Mouse (Mus musculus) adrenal gland, adult 18-20 months (tissue): ENCODE measurements around the gene Nr5a2. TPM values are rescaled to one million over a fixed set of nuclear protein-coding genes. Genes with fewer than 3 reads are reported as not detected.

Experiments
- DNase-seq, 2 experiments: peaks; one replicate each; pipeline ENCODE4 v3.0.0; 2021 to 2022; ENCODE audit warnings: low spot score in 2 of 2
- total RNA-seq, 2 experiments: library from RNA; stranded (reverse); gene quantifications; 1 replicate in 1 of 2; 2 replicates in 1 of 2; pipeline ENCODE4 v1.2.3; 2021

Gene Nr5a2
- total RNA-seq, 2 experiments from 2014 or later: 1.2 to 1.3 TPM

DNA sequence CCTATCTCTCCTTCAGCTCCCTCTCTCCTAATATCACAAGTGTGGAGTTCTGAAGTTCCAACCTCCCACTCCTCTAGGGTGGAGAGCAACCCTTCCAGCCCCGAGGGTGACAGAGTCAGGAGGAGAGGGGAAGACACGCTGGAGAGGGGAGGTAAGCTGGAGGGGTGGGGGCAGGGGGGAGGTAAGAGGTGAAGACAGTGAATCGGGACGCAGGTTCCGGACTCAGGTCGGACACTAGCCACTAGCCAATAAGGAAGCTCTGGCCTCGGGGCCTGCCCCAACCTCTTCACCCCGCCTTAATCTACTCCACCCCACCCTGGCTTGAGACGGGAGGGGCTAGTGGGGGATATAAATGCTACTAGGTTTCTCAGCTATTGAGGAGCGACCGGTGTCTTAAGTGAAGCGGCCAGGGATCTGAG is 10.9 kb downstream of the Nr5a2 start:
- DNase-seq: no peak

DNA sequence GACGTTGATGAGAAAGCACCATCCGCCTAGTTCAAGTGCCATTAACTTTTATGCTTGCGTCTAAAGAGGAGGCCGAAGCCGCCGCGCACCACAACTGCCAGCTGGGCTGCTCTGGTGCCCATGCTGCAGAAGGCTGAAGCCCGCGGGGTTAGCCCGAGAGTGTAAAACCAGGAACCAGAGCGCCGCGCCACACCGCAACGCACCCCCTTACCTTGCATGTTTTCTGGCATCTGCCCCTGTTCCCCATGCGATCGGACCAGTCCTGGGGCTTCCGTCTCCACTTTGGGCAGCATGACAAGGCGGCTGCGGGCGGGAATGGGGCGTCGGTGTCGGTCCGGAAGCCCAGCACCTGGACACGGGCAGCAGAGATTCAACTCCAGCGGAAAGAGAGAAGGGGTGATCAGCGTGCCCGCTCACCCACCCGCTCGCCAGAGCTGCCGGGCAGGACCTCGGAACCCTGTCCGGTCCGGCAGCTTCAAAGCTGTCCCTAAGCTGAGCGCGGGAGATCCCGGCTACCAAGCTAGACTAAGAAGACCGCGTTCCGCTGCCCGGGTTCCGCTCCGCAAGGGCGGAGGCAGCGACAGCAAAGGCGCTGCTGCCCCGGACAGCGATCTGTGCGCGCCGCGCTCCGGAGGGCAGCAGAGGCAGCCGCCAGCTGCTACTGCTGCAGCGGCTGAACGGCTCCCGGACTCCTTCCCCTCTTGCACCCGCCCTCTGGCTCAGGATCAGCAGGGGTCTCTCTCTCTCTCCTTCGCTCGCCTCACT is 11.6 kb downstream of the Nr5a2 start:
- peak; percentile 33 to 42 for DNase-seq

- no peak for DNase-seq
Observed at GRCm38 (mm10) chr1:136948127-136948422, 12.2 kb downstream of the Nr5a2 start.

DNA sequence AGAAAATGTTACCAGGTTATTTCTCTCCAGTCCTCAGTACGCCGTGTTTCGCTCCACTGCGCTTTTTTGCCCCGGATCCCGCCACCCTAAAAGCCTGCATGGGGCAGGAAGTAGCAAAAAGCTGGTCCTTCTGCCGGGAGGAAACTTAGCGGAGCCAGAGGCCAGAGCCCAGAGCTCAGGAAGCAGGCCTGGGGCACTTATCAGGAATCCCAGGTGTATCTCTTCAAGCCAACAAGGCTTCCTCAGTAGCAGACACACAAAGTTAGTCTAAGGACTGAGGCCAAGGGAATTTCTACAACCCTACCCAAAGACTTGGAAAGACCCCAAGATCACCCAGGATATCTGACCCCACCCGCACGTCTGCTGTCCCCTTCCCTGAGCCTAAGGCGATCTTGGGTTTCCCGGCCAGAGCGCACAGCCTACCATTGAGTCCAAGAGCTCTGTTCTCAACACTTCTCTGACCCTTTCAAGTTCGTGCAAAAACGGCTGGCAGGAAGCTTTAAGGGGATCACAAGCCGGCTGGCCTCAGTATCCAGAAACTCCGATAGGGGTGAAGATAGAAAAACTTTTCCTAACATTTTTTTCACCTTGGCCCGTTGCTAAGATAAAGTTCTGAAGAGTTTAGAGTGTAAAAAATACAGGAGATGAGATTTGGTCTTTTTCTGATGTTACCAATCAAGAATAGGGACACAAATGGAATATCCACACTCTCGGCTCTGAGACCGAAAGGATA is 12.7 kb downstream of the Nr5a2 start:
- no peak for DNase-seq

GRCm38 (mm10) chr1:136946806-136947393 is 13.3 kb downstream of the Nr5a2 start:
- no peak for DNase-seq

GRCm38 (mm10) chr1:136946404-136946803 is 13.8 kb downstream of the Nr5a2 start:
- no peak for DNase-seq

DNA sequence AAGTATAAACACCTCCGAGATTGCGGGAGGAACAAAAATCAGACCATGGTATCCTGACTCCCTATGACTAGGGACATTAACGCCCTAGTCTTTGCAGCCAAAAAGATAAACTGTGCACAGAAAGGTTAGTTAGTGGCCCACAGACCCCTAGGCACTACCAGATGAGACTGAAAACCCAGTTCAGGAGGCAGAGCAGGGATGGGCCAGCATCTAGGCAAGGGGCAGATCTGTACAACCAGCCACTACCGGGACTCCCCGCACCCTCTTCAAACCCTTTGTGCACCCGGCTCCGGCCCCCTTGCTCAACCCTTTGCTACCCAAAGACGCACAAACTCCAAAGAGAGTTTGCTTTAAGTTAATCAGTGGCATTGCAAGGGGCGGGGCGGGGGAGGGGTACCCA is 14.4 kb downstream of the Nr5a2 start:
- no peak for DNase-seq

DNA sequence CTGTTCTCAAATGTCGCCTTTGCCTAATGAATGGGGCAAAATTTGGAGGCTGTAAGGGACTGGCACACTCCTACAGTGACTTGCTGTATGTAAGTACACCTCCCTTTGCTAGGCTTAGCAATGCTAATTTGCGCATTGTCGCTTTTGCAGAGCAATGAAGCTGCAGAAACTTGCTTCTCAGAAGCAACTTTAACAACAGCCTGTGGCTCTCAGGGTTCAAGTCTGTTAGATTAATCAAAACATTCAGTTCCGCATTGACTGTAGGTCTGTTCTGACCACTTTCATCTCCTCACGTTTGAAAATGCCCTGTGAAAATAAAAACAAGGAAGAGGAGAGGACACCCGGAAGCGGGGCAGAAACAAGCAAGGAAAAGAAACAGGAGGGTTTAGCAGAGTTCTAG is 14.8 kb downstream of the Nr5a2 start:
- DNase-seq: no peak

- DNase-seq: no peak
Observed at GRCm38 (mm10) chr1:136940603-136941002, 19.6 kb downstream of the Nr5a2 start.

- no peak for DNase-seq
Observed at GRCm38 (mm10) chr1:136939220-136939619, 21.0 kb downstream of the Nr5a2 start.

DNA sequence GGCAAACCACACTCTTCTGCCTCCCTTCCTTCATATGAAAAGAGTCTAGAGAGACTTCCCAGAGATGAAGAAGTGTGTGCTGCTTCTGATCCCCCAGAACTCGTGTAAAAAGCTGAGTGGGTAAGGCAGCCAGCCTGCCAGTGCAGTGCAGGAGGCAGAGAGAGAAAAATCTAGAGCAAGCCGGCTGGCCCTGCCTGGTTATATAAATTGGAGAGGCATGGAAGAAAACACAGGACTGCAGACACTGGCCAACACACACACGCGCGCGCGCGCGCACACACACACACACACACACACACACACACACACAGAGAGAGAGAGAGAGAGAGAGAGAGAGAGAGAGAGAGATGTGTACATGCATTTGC is 24.3 kb downstream of the Nr5a2 start:
- no peak for DNase-seq

DNA sequence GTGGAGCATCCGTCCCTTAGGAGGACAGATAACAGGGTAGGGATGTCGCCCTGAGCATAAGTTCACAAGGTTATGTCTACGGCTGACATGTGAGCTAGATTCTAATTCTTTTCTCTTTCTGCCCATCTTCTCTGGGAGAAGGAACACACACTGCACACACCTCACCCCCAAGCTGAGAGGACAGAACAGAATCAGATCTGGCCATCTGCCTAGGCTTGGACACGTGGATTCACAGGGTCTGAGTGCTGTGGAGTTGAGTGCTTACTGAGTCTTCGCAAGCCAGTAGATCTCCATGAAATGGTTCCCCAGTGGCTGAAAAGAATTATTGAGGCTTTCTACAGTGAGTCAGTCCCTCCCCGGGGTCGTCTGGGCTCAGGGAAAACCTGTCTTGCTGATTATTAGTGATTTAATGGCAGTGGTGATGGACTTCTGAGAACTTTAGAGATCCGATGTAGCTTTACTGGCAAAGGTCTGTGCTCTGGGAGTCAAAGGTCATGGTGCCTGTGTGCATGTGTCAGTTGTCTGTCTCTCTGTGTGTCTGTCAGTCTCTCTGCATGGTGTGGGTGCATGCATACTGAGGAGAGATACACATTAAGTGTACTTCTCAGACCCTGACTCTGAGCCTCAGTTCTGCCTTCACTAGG is 24.8 kb downstream of the Nr5a2 start:
- DNase-seq: no peak

GRCm38 (mm10) chr1:136934051-136934450 is 26.2 kb downstream of the Nr5a2 start:
- no peak for DNase-seq

DNA sequence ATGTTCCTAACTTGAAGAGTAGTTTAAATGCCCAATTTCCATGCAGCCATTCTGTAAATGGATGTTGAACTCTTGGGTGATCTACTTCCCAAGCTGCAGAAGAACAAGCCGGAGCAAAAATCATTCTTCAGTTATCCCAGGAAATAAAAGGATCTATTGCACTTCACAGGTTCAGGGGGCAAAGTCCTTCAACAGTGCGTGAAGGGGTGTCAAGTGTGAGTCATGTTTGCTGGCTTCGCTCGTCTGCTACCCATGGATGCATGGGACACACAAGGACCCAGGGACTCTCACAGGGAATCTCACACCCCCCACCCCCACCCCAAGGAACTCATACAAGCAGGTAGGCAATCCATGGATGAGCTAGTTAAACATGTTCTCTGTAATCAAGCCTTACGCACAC is 29.2 kb downstream of the Nr5a2 start:
- DNase-seq: no peak

- DNase-seq: no peak
Observed at GRCm38 (mm10) chr1:136929743-136930142, 30.5 kb downstream of the Nr5a2 start.

GRCm38 (mm10) chr1:136927428-136927827 is 32.8 kb downstream of the Nr5a2 start:
- no peak for DNase-seq

DNA sequence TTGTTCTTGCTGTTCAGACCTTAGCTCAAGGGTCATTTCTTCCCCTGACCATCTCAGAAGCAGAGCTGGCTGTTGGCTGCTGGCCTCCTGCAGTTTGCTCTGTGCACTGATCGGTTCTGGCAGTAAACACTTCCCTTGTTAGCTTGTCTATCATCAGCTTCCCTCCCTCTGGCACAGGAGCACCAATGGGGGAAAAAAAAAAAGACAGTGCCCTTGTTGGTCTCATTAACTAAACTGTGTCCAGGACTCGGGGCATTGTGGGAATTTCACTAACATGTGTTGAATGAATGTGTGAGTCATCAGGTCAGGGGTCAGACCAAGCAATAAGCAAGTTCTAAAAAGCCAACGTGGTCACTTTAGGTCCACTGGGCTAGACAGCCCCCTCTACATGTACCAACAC is 34.2 kb downstream of the Nr5a2 start:
- no peak for DNase-seq

DNA sequence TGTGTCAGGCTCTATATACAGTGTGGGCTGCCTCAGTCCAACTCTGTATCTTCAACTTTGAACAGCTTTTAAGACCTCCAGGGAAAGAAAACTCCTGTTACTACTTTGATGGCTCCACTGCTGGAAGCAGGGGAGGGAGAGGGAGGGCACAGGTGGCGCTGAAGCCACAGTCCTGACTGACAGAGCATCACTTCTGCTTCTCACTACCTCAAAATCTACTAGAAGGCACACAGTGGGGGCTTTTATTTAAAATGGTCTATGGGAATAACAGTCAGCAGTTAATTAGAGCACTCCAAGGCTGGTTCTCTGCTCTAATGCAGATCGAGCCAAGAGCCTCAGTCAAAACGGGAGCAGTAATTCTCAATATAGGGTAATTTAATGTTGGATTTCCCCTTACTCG is 40.2 kb downstream of the Nr5a2 start:
- no peak for DNase-seq

DNA sequence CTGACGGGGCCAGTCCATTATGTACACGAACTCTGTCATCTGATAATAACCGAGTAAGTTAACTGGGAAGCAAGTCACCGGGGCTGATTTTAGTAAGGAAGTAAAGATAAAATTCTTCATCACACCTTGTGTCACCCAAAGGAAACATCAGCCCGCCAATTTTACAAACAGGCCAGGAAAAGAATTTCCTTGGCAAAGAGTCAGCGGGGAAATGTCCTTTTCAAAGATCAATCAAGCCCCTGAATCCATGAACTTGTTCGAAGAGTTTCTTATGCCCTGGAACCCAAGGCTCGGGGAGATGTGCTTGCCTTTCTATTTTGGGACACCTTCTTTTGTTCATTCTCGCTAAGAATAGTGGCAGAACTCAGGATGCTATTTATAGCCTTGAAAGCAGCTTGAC is 41.5 kb downstream of the Nr5a2 start:
- DNase-seq: no peak

DNA sequence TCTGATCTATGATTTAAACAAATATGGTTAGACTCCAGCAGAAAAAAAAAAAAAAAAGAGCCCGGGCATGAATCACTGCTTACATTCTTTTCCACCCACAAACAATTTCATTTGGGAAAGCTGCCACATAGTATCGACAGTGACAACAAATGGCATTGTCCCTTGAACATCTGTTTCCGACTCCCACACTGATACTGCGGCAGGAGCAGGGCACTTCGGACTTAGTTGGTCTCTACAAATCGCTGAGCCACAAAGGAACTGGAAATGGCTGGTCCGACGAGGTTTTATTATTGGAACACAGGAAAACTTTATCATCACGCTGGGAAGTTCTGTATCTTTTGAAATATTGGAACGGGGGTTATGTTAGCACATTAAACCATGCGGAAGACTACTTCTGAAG is 44.8 kb downstream of the Nr5a2 start:
- peak in 1 of 2 experiments; percentile 18 for DNase-seq

DNA sequence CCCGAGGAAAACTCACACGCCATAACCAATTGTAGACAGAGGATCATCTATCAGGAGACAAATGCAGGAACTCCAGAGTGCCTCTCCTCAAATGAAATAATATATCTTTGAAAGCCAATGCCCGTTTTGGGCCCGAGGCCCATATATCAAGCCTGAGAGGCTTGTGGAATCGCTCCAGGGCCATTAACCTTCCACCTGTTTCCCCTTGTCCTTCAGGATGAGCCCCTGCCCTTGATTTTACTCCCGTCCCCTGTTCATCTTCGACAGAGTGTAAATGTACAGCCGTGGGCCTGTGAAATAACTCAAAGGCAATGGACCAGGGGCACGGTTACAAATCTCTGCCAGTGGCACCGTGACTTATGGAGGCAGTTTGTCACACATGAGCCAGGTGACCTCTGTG is 48.3 kb downstream of the Nr5a2 start:
- peak in 1 of 2 experiments; percentile 28 for DNase-seq

DNA sequence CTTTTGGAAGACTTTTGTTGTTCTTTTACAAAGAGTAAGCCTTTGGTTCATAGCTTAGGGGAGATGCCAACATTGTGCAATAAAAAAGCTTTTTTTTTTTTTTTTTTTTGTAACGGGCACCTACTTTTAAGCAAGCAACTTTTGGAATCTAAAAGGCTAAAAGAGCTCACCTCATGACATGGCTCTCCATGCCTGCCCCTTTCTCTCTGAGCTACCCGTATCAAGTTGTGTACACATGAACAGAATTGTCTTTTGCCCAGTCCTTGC is 48.7 kb downstream of the Nr5a2 start:
- no peak for DNase-seq
